Mouse (Mus musculus) MEL-GATA-1-ER (cell line): ENCODE results near the gene Utrn.
"Not testable (repeated sequence)": the region's sequence is repeated elsewhere in the genome, so short reads cannot be mapped to it uniquely, and the experiment has no call there.

ENCODE experiments used
- DNase-seq: peaks from one replicate; pipeline ENCODE4 v3.0.0-alpha.2; 2012; ENCODE audit warnings: low read depth; ENCODE audit errors: extremely low read depth

Gene Utrn

DNA sequence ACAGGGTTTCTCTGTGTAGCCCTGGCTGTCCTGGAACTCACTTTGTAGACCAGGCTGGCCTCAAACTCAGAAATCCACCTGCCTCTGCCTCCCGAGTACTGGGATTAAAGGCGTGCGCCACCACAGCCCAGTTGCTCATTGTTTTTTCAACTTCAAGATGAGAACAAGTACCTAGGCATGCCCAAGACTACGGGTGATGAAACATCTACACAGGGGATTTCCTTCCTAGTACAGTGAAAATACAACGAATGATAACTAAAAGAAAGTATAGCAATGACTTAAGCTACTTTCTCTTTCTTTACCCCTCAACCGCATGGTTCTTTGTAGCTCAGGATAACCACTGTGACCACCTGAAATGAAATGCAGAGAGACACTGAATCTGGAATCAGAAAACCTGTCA, 262.0 kb downstream of the Utrn start:
- not testable (repeated sequence) for DNase-seq

GRCm38 (mm10) chr10:12595379-12595778, 273.8 kb downstream of the Utrn start:
- DNase-seq: no peak

- DNase-seq: no peak
These were observed 274.2 kb downstream of the Utrn start for GRCm38 (mm10) chr10:12594958-12595357.

- DNase-seq: no peak
These were observed 276.1 kb downstream of the Utrn start for GRCm38 (mm10) chr10:12593071-12593470.

- no peak for DNase-seq
These were observed 277.2 kb downstream of the Utrn start for GRCm38 (mm10) chr10:12591946-12592345.

GRCm38 (mm10) chr10:12588051-12588450, 281.1 kb downstream of the Utrn start:
- DNase-seq: no peak

- no peak for DNase-seq
These were observed 281.8 kb downstream of the Utrn start for GRCm38 (mm10) chr10:12587318-12587717.

DNA sequence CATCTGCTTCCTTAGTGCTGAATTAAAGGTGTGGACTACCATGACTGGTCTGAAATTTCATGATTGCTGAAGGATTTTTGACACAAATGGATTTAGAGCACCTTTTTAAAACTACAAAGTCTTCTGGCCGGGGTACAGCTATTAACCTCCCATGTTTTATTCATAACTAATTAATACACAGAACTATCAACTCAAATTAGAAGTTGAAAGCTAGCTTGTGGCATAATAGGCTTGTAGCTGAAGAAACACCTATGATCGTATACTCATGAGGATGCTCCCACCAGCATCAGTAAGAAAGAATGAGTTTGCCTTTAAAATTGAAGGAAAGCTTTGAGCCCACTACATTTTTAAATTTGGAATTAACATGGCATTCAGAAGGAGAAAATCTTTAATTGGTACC, 282.3 kb downstream of the Utrn start:
- DNase-seq: no peak

DNA sequence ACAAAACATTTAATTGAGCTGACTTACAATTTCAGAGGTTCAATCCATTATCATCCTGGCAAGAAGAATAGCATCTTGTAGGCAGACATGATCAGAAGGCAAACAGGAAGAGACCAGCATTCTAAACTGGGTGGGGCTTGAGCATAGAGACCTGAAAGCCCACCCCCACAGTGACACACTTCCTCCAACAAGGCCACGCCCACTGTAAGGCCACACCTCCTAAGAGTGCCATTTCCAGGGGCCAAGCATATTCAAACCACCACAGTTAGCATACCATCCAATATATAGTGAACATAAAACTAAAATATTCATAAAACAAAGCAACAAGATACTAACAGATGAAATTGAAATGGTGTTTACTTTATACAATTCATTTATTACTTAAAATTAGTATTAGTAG, 283.0 kb downstream of the Utrn start:
- DNase-seq: no peak

DNA sequence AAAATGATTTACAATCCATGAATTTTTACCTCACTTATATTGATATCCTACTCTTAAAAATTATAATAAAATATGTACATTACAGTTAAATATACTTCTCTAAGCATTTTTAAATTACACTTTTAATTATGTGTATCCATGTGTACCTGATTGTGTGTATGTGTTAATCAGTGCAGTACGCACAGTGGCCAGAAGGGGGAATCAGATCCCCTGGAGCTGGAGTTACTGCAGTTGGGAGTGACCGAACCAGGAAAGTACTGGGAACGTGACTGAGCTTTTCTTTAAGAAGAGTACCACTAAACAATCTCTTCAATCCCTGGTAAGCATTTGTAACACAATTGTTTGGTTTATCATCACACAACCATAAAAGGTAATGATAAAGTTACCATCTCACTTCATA, 285.7 kb downstream of the Utrn start:
- DNase-seq: no peak

- DNase-seq: peak; percentile 50
These were observed 290.1 kb downstream of the Utrn start for GRCm38 (mm10) chr10:12579048-12579447.

- DNase-seq: no peak
These were observed 293.2 kb downstream of the Utrn start for GRCm38 (mm10) chr10:12575849-12576435.

- no peak for DNase-seq
These were observed 294.4 kb downstream of the Utrn start for GRCm38 (mm10) chr10:12574760-12575159.

- DNase-seq: peak; percentile 50
These were observed 295.6 kb downstream of the Utrn start for GRCm38 (mm10) chr10:12573601-12574000.

DNA sequence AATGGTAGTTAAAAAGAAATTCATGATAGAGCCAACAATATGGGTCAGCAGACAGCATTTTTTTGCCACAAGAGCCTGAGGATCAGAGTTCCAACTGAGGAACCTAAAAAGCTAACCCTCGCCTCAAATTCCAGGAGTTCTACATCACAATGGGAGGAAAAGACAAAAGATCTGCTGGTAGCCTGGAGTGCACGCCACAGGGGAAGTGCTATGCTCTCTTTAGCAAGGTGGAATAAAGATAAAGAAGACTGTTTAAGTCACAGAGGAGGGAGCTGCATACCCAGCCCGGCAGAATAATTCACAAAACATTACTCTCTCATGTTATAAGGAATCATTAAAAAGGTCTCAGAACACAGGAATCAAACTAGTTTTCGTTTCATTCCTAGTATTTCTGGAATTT, 296.4 kb downstream of the Utrn start:
- no peak for DNase-seq

DNA sequence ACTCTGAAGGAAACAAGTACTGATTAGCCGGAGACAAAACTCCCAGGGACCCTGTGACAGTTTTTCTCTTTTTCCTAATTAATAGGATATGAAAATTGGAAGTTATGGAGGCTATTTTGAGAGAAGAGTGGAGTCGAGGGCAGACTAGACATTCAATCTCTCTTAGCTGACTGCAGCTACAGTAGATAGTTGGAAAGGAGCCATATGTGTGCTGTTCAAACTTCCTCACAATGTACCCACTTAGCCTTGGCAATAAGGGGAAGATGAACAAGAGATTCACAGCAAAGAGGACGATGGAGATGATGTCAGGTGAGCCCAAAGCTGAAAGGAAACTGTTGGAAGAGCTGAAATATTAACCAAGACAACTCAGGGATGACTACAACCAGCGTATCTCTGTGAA, 304.7 kb downstream of the Utrn start:
- DNase-seq: no peak

- no peak for DNase-seq
These were observed 310.4 kb downstream of the Utrn start for GRCm38 (mm10) chr10:12558810-12559209.

GRCm38 (mm10) chr10:12554090-12554718, 315.0 kb downstream of the Utrn start:
- no peak for DNase-seq

- DNase-seq: no peak
These were observed 316.3 kb downstream of the Utrn start for GRCm38 (mm10) chr10:12552890-12553278.

DNA sequence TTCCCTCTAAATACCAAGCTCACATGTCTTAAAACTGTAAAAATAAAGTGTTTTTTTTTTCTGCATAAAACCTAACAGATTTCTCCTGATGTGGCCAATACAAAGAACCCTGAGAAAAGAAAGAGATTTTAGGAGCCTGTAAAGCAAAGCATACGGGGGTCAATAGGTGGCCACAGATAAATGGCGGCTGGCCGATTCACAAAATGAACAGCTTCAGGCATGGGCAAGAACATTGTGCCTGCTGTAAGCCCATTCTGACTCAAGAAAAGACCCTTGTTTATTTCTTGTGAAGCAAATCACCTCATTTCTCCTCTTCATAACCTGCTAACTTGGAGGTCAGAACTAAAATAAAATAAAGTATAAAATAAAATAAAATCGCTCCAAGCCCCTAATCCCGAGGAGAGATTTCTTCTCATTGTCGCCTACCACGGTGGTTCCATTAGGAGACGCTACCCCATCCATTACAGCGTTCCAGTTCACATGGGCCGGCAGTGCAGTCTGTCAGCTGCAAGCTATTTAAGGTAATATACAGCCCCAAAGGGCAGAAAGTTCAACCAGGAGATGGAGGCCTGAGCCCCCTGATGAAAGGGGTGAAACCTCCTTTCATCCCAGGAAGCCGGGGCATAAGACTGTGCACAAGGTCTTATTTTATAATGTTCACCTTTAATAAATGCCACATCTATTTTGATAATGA, 316.8 kb downstream of the Utrn start:
- no peak for DNase-seq

GRCm38 (mm10) chr10:12551735-12552134, 317.4 kb downstream of the Utrn start:
- no peak for DNase-seq

- DNase-seq: no peak
These were observed 319.1 kb downstream of the Utrn start for GRCm38 (mm10) chr10:12549945-12550540.
